Mouse (Mus musculus): ENCODE data around the gene Mmp8. TPM values are rescaled to one million over a fixed set of nuclear protein-coding genes. Genes with fewer than 3 reads are reported as not detected.

The Mmp8 gene
- total RNA-seq, 2 experiments from 2014 or later: 25.6 to 41.5 TPM

- no peak for ATAC-seq (replicated peaks; ENCODE audit: low FRiP score, poor library complexity, severe bottlenecking)
Observed at GRCm38 (mm10) chr9:7590063-7590462, 31.8 kb downstream of the Mmp8 start.

DNA sequence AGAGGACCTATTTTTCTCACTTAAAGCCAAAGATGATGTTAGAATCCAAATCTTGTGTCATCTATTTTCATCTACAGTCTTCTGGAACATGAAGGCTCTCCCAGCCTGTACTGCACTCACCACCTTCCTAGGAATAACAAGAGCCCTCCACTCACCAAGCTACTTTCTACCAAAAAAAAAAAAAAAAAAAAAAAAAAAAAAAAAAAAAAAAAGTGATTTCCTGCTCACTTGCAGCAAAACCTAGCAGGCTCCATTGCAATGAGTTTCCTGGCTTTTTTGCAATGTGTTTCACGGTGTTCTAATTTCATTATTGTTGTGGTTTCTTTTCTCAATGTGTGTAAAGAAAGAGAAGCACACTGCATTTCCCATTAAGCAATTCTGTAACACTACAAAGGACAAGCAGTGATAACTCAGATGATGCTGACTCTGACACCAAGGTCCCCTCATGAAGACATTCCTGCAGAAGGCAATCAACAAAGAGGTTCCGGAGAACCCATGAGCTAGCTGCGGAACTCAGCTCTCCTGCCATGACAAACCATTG lies 35.1 kb downstream of the Mmp8 start:
- ATAC-seq (replicated peaks; ENCODE audit: low FRiP score, poor library complexity, severe bottlenecking): no peak

GRCm38 (mm10) chr9:7594816-7595540 lies 36.7 kb downstream of the Mmp8 start:
- ATAC-seq (replicated peaks; ENCODE audit: low FRiP score, poor library complexity, severe bottlenecking): peak; percentile 63; the same call in 1 of the 2 replicates

DNA sequence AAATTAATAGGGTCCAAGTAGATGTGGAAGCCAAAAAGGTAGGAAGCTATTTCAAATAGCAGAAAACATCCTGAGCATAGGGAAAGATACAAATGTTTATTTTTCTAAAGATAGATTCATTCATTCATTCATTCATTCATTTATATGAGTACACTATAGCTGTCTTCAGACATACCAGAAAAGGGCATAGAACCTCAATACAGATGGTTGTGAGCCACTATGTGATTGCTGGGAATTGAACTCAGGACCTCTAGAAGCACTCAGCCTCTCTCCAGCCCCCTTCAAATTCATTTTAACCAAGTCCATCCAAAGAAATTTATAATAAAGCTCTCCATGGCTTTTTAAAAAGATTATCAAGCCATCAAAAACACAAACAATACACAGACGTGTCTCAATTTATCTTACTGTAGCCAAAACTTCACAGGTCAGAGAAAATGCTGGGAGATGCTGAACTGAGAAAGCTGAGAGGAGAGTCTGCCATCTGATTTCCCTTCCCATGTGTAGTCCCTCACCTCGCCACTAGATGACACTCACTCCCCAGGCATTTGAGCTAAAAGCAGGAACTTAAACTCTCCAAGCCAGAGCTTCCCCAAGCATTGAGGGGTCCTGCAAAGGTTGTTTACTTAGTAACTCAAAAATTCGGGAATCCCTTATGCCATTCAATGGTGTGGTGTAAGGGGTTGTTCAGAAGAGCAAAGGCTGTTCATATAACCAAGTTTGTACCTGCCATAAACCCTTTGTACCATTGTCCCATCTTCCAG lies 44.9 kb downstream of the Mmp8 start:
- 0 out of 2 replicates have a peak, but pooled peaks have one; percentile 30 for ATAC-seq (replicated peaks; ENCODE audit: low FRiP score, poor library complexity, severe bottlenecking)

DNA sequence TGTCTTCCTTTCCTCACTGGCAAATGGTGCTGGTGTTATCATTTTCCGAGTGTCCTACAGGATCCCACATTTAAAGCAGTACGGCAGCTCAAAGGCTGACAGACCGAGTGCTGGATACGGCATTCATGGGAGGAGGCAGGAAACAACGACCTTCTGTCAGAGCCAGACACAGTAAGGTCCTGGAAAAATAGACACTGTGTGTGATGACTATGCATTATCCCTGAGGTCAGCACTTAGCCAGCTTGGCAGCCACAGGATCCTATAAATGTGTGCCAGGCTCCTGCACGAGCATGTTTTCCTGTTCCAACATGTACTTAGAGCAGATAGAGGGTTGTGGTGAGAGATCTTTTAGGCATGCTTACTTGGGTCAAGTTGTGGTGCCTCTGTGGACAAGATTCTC lies 45.7 kb downstream of the Mmp8 start:
- ATAC-seq (replicated peaks; ENCODE audit: low FRiP score, poor library complexity, severe bottlenecking): no peak

DNA sequence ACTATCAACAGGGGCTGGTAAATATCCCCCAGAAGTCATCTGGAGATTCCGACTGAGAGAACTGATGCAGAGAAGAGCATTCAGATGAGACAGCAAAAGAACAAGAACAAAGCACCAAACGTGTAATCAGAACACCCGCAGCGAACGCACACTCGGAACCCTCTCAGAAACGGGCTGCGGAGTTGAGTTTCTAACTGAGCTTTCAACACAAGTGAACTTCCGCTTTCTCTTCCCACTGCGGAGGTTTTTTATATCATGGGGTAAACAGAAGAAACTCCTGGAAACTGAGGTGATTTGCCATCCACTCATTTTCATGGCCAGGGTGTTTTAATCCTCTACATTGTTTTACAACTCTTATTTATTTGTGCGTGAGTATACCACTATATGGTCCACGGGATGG lies 47.4 kb downstream of the Mmp8 start:
- no peak for ATAC-seq (replicated peaks; ENCODE audit: low FRiP score, poor library complexity, severe bottlenecking)

Other genes starting within 250 kb of the Mmp8 start
- not detected in 2 replicates for gene Mmp12, start 214.1 kb upstream of the Mmp8 start, total RNA-seq (2015; ENCODE audit: low replicate concordance)
- not detected in 2 replicates for gene Mmp12, start 214.1 kb upstream of the Mmp8 start, total RNA-seq (2017; ENCODE audit: low replicate concordance)
- gene Mmp1b, start 170.4 kb upstream of the Mmp8 start, total RNA-seq (2015; ENCODE audit: low replicate concordance): not detected in 2 replicates
- not detected in 2 replicates for gene Mmp1b, start 170.4 kb upstream of the Mmp8 start, total RNA-seq (2017; ENCODE audit: low replicate concordance)
- not detected in 2 replicates for gene Mmp3, start 112.6 kb upstream of the Mmp8 start, total RNA-seq (2015; ENCODE audit: low replicate concordance)
- gene Mmp3, start 112.6 kb upstream of the Mmp8 start, total RNA-seq (2017; ENCODE audit: low replicate concordance): not detected in 2 replicates
- gene Mmp10, start 56.1 kb upstream of the Mmp8 start, total RNA-seq (2015; ENCODE audit: low replicate concordance): not detected in 2 replicates
- gene Mmp10, start 56.1 kb upstream of the Mmp8 start, total RNA-seq (2017; ENCODE audit: low replicate concordance): not detected in 2 replicates
- gene Mmp27, start 12.9 kb downstream of the Mmp8 start, total RNA-seq (2015; ENCODE audit: low replicate concordance): not detected in 2 replicates
- gene Mmp27, start 12.9 kb downstream of the Mmp8 start, total RNA-seq (2017; ENCODE audit: low replicate concordance): not detected in 2 replicates
- not detected in 2 replicates for gene Mmp20, start 69.8 kb downstream of the Mmp8 start, total RNA-seq (2015; ENCODE audit: low replicate concordance)
- gene Mmp20, start 69.8 kb downstream of the Mmp8 start, total RNA-seq (2017; ENCODE audit: low replicate concordance): not detected in 2 replicates
- not detected in 2 replicates for gene Mmp7, start 133.6 kb downstream of the Mmp8 start, total RNA-seq (2015; ENCODE audit: low replicate concordance)
- gene Mmp7, start 133.6 kb downstream of the Mmp8 start, total RNA-seq (2017; ENCODE audit: low replicate concordance): not detected in 2 replicates
- 57.3 and 114 TPM in 2 replicates for gene Tmem123, start 205.6 kb downstream of the Mmp8 start, total RNA-seq (2015; ENCODE audit: low replicate concordance)
- gene Tmem123, start 205.6 kb downstream of the Mmp8 start, total RNA-seq (2017; ENCODE audit: low replicate concordance): 46.1 and 53.9 TPM in 2 replicates

Measured in erythroid progenitor cell, adult 5-6 weeks (primary cell).